Mouse (Mus musculus) heart, adult 11 months (tissue): ENCODE results near the gene Rsl24d1.
"Not testable (repeated sequence)": the region's sequence is repeated elsewhere in the genome, so short reads cannot be mapped to it uniquely, and the experiment has no call there.

ENCODE experiments used
- DNase-seq: peaks from one replicate; pipeline ENCODE4 v3.0.0; 2022

Gene Rsl24d1

GRCm38 (mm10) chr9:73103159-73103879 is 9.9 kb upstream of the Rsl24d1 start:
- peak; percentile 92 for DNase-seq

GRCm38 (mm10) chr9:73103880-73104198 is 9.4 kb upstream of the Rsl24d1 start:
- no peak for DNase-seq

- DNase-seq = no peak
These were observed 8.1 kb upstream of the Rsl24d1 start for GRCm38 (mm10) chr9:73105141-73105540.

GRCm38 (mm10) chr9:73105771-73106170 is 7.5 kb upstream of the Rsl24d1 start:
- DNase-seq = no peak

GRCm38 (mm10) chr9:73116704-73117103 is 3.5 kb downstream of the Rsl24d1 start:
- not testable (repeated sequence) for DNase-seq

GRCm38 (mm10) chr9:73118012-73118411 is 4.8 kb downstream of the Rsl24d1 start:
- DNase-seq = no peak

GRCm38 (mm10) chr9:73121735-73122134 is 8.5 kb downstream of the Rsl24d1 start:
- no peak for DNase-seq

GRCm38 (mm10) chr9:73125043-73125570 is 11.9 kb downstream of the Rsl24d1 start:
- no peak for DNase-seq

GRCm38 (mm10) chr9:73127457-73127856 is 14.2 kb downstream of the Rsl24d1 start:
- DNase-seq = no peak

GRCm38 (mm10) chr9:73129875-73130274 is 16.6 kb downstream of the Rsl24d1 start:
- no peak for DNase-seq

- DNase-seq = no peak
These were observed 17.3 kb downstream of the Rsl24d1 start for GRCm38 (mm10) chr9:73130529-73130928.

- DNase-seq = no peak
These were observed 24.2 kb downstream of the Rsl24d1 start for GRCm38 (mm10) chr9:73137341-73137886.

- DNase-seq = no peak
These were observed 41.1 kb downstream of the Rsl24d1 start for GRCm38 (mm10) chr9:73154347-73154746.

GRCm38 (mm10) chr9:73157968-73158367 is 44.7 kb downstream of the Rsl24d1 start:
- no peak for DNase-seq

GRCm38 (mm10) chr9:73159265-73159664 is 46.0 kb downstream of the Rsl24d1 start:
- DNase-seq = no peak

GRCm38 (mm10) chr9:73162571-73163333 is 49.5 kb downstream of the Rsl24d1 start:
- DNase-seq = no peak

- DNase-seq = no peak
These were observed 52.4 kb downstream of the Rsl24d1 start for GRCm38 (mm10) chr9:73165631-73166030.
